Mouse (Mus musculus) small intestine, adult 2 months (tissue): Measurements from ENCODE around the gene Arl13a.
"Not testable (repeated sequence)": the region's sequence is repeated elsewhere in the genome, so short reads cannot be mapped to it uniquely, and the experiment has no call there.

Source experiments
- CTCF ChIP-seq: fragments of 200-500 bp; IDR thresholded peaks from 2 replicates; pipeline ENCODE4 v1.5.1; 2012; ENCODE audit warnings: low read depth, mild to moderate bottlenecking, control low read depth, inconsistent platforms, low read length, moderate library complexity, mixed read lengths; ENCODE audit not compliant: insufficient replicate concordance, insufficient read length; ENCODE audit errors: extremely low read depth
- POLR2A ChIP-seq: fragments of 200-500 bp; IDR thresholded peaks from 2 replicates; pipeline ENCODE4 v1.6.1; 2012; ENCODE audit warnings: low read depth, mild to moderate bottlenecking, control low read depth, inconsistent platforms, low read length, moderate library complexity

- TF ChIP-seq CTCF, POLR2A: not testable (repeated sequence)
Measured at GRCm38 (mm10) chrX:134187201-134187600, at the start of gene Arl13a.
